Mouse (Mus musculus) embryonic facial prominence, embryonic 13.5 days (tissue): Measurements from ENCODE around the gene Strip2. TPM values are rescaled to one million over a fixed set of nuclear protein-coding genes. Genes with fewer than 3 reads are reported as not detected.

Experiments
- ATAC-seq: fragments of 200-750 bp; cut with Nextera tagmentation; 2 replicates; pipeline ENCODE4 v1.8.0; 2017; ENCODE audit warnings: low read depth; ENCODE audit not compliant: insufficient number of reproducible peaks, insufficient read depth, low FRiP score, low TSS enrichment
- H3K27ac ChIP-seq: fragments of 300-500 bp; sonication (generic); 2 replicates; pipeline ENCODE4 v1.5.1; 2015; ENCODE audit warnings: moderate library complexity, mild to moderate bottlenecking, inconsistent platforms
- H3K27me3 ChIP-seq: fragments of 300-500 bp; sonication (generic); 2 replicates; pipeline ENCODE4 v1.6.1; 2015; ENCODE audit warnings: mild to moderate bottlenecking, inconsistent platforms
- H3K36me3 ChIP-seq: fragments of 300-500 bp; sonication (generic); 2 replicates; pipeline ENCODE4 v1.6.1; 2015; ENCODE audit warnings: mild to moderate bottlenecking, inconsistent platforms
- H3K4me1 ChIP-seq: fragments of 300-500 bp; sonication (generic); 2 replicates; pipeline ENCODE4 v1.6.1; 2015; ENCODE audit warnings: inconsistent platforms
- H3K4me2 ChIP-seq: fragments of 300-500 bp; sonication (generic); 2 replicates; pipeline ENCODE4 v1.6.1; 2015; ENCODE audit warnings: moderate library complexity, mild to moderate bottlenecking, inconsistent platforms
- H3K4me3 ChIP-seq: fragments of 300-500 bp; sonication (generic); 2 replicates; pipeline ENCODE4 v1.5.1; 2015; ENCODE audit warnings: mild to moderate bottlenecking, inconsistent platforms
- H3K9ac ChIP-seq: fragments of 300-500 bp; sonication (generic); 2 replicates; pipeline ENCODE4 v1.6.1; 2015; ENCODE audit warnings: mild to moderate bottlenecking, inconsistent platforms
- H3K9me3 ChIP-seq: fragments of 300-500 bp; sonication (generic); 2 replicates; pipeline ENCODE4 v1.6.1; 2016; ENCODE audit warnings: inconsistent platforms
- WGBS: fragments of 180-500 bp; shearing (Covaris S2); methylation state at CpG from one replicate; pipeline ENCODE4 v1.1.7; 2015; ENCODE audit warnings: mixed read lengths; 5-methylcytosine and 5-hydroxymethylcytosine counted together
- polyA plus RNA-seq: library from polyadenylated mRNA; unstranded; fragments of >200 nt; fragmentation: Nextera tagmentation; extraction: Ambion mirVana; gene quantifications from 2 replicates; pipeline ENCODE4 v1.2.1, GENCODE M21; 2015

Gene Strip2
- polyA plus RNA-seq, 1 experiment from 2014 or later = 0.83 TPM

GRCm38 (mm10) chr6:29930665-29931064 lies 13.9 kb downstream of the Strip2 start:
- Histone ChIP-seq H3K4me3 (no peak overlapping the region), H3K4me2 (no peak overlapping the region), H3K27me3 (no peaks in the 10 kb centered on the region), H3K9ac (no peak overlapping the region), H3K4me1 (no peaks in the 10 kb centered on the region), H3K9me3 (no peaks in the 10 kb centered on the region), H3K27ac (no peak overlapping the region), H3K36me3 (no peaks in the 10 kb centered on the region)
- ATAC-seq = no peak
- WGBS = 69% methylated on average over 6 of the region's 6 CpGs

- no peak for ATAC-seq
- Histone ChIP-seq H3K4me3 (no peak overlapping the region), H3K27ac (no peak overlapping the region), H3K27me3 (no peaks in the 10 kb centered on the region), H3K4me2 (no peak overlapping the region), H3K36me3 (no peaks in the 10 kb centered on the region), H3K4me1 (no peaks in the 10 kb centered on the region), H3K9me3 (no peaks in the 10 kb centered on the region), H3K9ac (no peak overlapping the region)
- 72% methylated on average over 4 of the region's 4 CpGs for WGBS
Observed at GRCm38 (mm10) chr6:29931181-29931580, 14.4 kb downstream of the Strip2 start.

- H3K4me3 ChIP-seq = no peak overlapping the region
- 87% methylated on average over 1 of the region's 1 CpGs for WGBS
Observed at GRCm38 (mm10) chr6:29935741-29936140, 18.9 kb downstream of the Strip2 start.

GRCm38 (mm10) chr6:29940428-29940827 lies 23.6 kb downstream of the Strip2 start:
- no peaks in the 10 kb centered on the region for H3K27me3 ChIP-seq
- WGBS = 60% methylated on average over 4 of the region's 4 CpGs
- H3K36me3 ChIP-seq = no peaks in the 10 kb centered on the region
- H3K4me2 ChIP-seq = no peak overlapping the region
- H3K4me1 ChIP-seq = peaks cover 6% of the 10 kb centered on the region; the same call in 1 of the 2 replicates
- no peak overlapping the region for H3K4me3 ChIP-seq
- no peak for ATAC-seq
- no peaks in the 10 kb centered on the region for H3K9me3 ChIP-seq
- H3K9ac ChIP-seq = no peak overlapping the region
- H3K27ac ChIP-seq = no peak overlapping the region

More at GRCm38 (mm10) chr6:29935741-29936140, 18.9 kb downstream of the Strip2 start:
- H3K4me1 ChIP-seq = peaks cover 5% of the 10 kb centered on the region; the same call in 1 of the 2 replicates
- no peaks in the 10 kb centered on the region for H3K27me3 ChIP-seq
- no peak overlapping the region for H3K4me2 ChIP-seq
- no peak overlapping the region for H3K27ac ChIP-seq
- H3K9ac ChIP-seq = no peak overlapping the region
- no peaks in the 10 kb centered on the region for H3K36me3 ChIP-seq
- H3K9me3 ChIP-seq = no peaks in the 10 kb centered on the region
- no peak for ATAC-seq

GRCm38 (mm10) chr6:29941036-29941435 lies 24.2 kb downstream of the Strip2 start:
- Histone ChIP-seq H3K9me3 (no peaks in the 10 kb centered on the region), H3K36me3 (no peaks in the 10 kb centered on the region), H3K4me1 (peaks cover 6% of the 10 kb centered on the region; the same call in 1 of the 2 replicates), H3K4me2 (no peak overlapping the region), H3K4me3 (no peak overlapping the region), H3K9ac (no peak overlapping the region), H3K27me3 (no peaks in the 10 kb centered on the region), H3K27ac (no peak overlapping the region)
- ATAC-seq = no peak
- WGBS = 83% methylated on average over 2 of the region's 2 CpGs

- Histone ChIP-seq H3K9ac (no peak overlapping the region), H3K27ac (no peak overlapping the region), H3K4me3 (no peak overlapping the region), H3K27me3 (no peaks in the 10 kb centered on the region), H3K4me1 (peaks cover 6% of the 10 kb centered on the region; the same call in 1 of the 2 replicates), H3K9me3 (no peaks in the 10 kb centered on the region), H3K4me2 (no peak overlapping the region), H3K36me3 (no peaks in the 10 kb centered on the region)
- 38% methylated on average over 1 of the region's 1 CpGs for WGBS
- no peak for ATAC-seq
Observed at GRCm38 (mm10) chr6:29944465-29944864, 27.7 kb downstream of the Strip2 start.

GRCm38 (mm10) chr6:29946568-29946967 lies 29.8 kb downstream of the Strip2 start:
- WGBS = 79% methylated on average over 2 of the region's 2 CpGs
- no peak overlapping the region for H3K4me3 ChIP-seq

GRCm38 (mm10) chr6:29947823-29948222 lies 31.0 kb downstream of the Strip2 start:
- Histone ChIP-seq H3K9ac (no peak overlapping the region), H3K27ac (no peak overlapping the region), H3K4me3 (no peak overlapping the region), H3K36me3 (no peaks in the 10 kb centered on the region), H3K27me3 (no peaks in the 10 kb centered on the region), H3K4me2 (no peak overlapping the region), H3K4me1 (no peaks in the 10 kb centered on the region), H3K9me3 (no peaks in the 10 kb centered on the region)
- 64% methylated on average over 6 of the region's 6 CpGs for WGBS
- ATAC-seq = no peak

More at GRCm38 (mm10) chr6:29946568-29946967, 29.8 kb downstream of the Strip2 start:
- Histone ChIP-seq H3K9ac (no peak overlapping the region), H3K27me3 (no peaks in the 10 kb centered on the region), H3K4me2 (no peak overlapping the region), H3K9me3 (no peaks in the 10 kb centered on the region), H3K4me1 (no peaks in the 10 kb centered on the region), H3K36me3 (no peaks in the 10 kb centered on the region), H3K27ac (no peak overlapping the region)
- no peak for ATAC-seq

GRCm38 (mm10) chr6:29956749-29957148 lies 39.9 kb downstream of the Strip2 start:
- WGBS = 83% methylated on average over 4 of the region's 4 CpGs
- H3K36me3 ChIP-seq = no peaks in the 10 kb centered on the region
- H3K4me2 ChIP-seq = no peak overlapping the region
- no peak overlapping the region for H3K4me3 ChIP-seq
- H3K9me3 ChIP-seq = no peaks in the 10 kb centered on the region
- H3K27ac ChIP-seq = no peak overlapping the region
- ATAC-seq = no peak
- no peaks in the 10 kb centered on the region for H3K4me1 ChIP-seq
- no peaks in the 10 kb centered on the region for H3K27me3 ChIP-seq
- H3K9ac ChIP-seq = no peak overlapping the region

GRCm38 (mm10) chr6:29958669-29959068 lies 41.9 kb downstream of the Strip2 start:
- Histone ChIP-seq H3K36me3 (no peaks in the 10 kb centered on the region), H3K9ac (no peak overlapping the region), H3K4me3 (no peak overlapping the region), H3K4me1 (no peaks in the 10 kb centered on the region), H3K4me2 (no peak overlapping the region), H3K9me3 (no peaks in the 10 kb centered on the region), H3K27me3 (no peaks in the 10 kb centered on the region), H3K27ac (no peak overlapping the region)
- ATAC-seq = no peak
- WGBS = 79% methylated on average over 3 of the region's 3 CpGs

GRCm38 (mm10) chr6:29961081-29961480 lies 44.3 kb downstream of the Strip2 start:
- Histone ChIP-seq H3K36me3 (no peaks in the 10 kb centered on the region), H3K4me3 (no peak overlapping the region), H3K27me3 (no peaks in the 10 kb centered on the region), H3K4me2 (no peak overlapping the region), H3K27ac (no peak overlapping the region), H3K4me1 (no peaks in the 10 kb centered on the region), H3K9me3 (no peaks in the 10 kb centered on the region), H3K9ac (no peak overlapping the region)
- ATAC-seq = no peak
- 83% methylated on average over 6 of the region's 6 CpGs for WGBS

- H3K4me2 ChIP-seq = no peak overlapping the region
- H3K4me1 ChIP-seq = no peaks in the 10 kb centered on the region
- no peaks in the 10 kb centered on the region for H3K27me3 ChIP-seq
- H3K9me3 ChIP-seq = no peaks in the 10 kb centered on the region
- H3K9ac ChIP-seq = no peak overlapping the region
- H3K36me3 ChIP-seq = no peaks in the 10 kb centered on the region
- H3K4me3 ChIP-seq = no peak overlapping the region
- H3K27ac ChIP-seq = no peak overlapping the region
- ATAC-seq = no peak
- 57% methylated on average over 7 of the region's 7 CpGs for WGBS
Observed at GRCm38 (mm10) chr6:29967917-29968316, 51.1 kb downstream of the Strip2 start.

GRCm38 (mm10) chr6:29973341-29973740 lies 56.5 kb downstream of the Strip2 start:
- Histone ChIP-seq H3K4me1 (no peaks in the 10 kb centered on the region), H3K27me3 (no peaks in the 10 kb centered on the region), H3K9ac (no peak overlapping the region), H3K4me3 (no peak overlapping the region), H3K36me3 (no peaks in the 10 kb centered on the region), H3K4me2 (no peak overlapping the region), H3K9me3 (no peaks in the 10 kb centered on the region), H3K27ac (no peak overlapping the region)
- ATAC-seq = no peak
- whole genome bisulfite sequencing = 82% methylated on average over 5 of the region's 5 CpGs
